ENCODE assay signal across 23 mouse cellular contexts in genomic region chr10:117126233-117126632, GRCm38 (mm10). TPM values are rescaled to one million over a fixed set of nuclear protein-coding genes. Genes with fewer than 3 reads are reported as not detected.
A peak's percentile ranks its signal among the peaks of the same experiment; 100 is the strongest.
DNase-seq lines count a peak whose midpoint lies in the region; ATAC-seq and TF ChIP-seq lines count a peak whose summit lies in the region.
"Had no signal": no experiment of that assay in that cellular context is flagged by ENCODE, and none has a peak within 500 bp of the region (broad histone marks: within the 10 kb centered on the region; RNA-seq: fewer than 3 reads in every experiment).

No protein-coding gene starts in this region.

- H3K9ac ChIP-seq in heart, embryonic 15.5 days, result no peak overlapping the region
- H3K9ac ChIP-seq in liver, embryonic 15.5 days, result no peak overlapping the region; the same call in 1 of the 2 replicates
- H3K9ac ChIP-seq in liver, embryonic 12.5 days, result no peak overlapping the region
- H3K9ac ChIP-seq: hindbrain, embryonic 12.5 days; lung, embryonic 14.5 days; midbrain, embryonic 13.5 days had no signal

- no peak for DNase-seq in gastrocnemius, adult 2 months
- DNase-seq in gastrocnemius, adult 8-10 months (ENCODE audit: low spot score in 2 of 2), result no peak
- DNase-seq in heart, postnatal 4 days, result no peak
- DNase-seq in left cerebral cortex, postnatal 4 days, result no peak
- DNase-seq: cerebellum, adult 18-20 months; cerebellum, postnatal 25 days; gastrocnemius, postnatal 10 days; kidney, postnatal 14 days; layer of hippocampus, postnatal 36 days; lung, embryonic 14.5 days; lung, postnatal 36 days; right cerebral cortex, adult 18-20 months had no signal

- H3K36me3 ChIP-seq in heart, embryonic 15.5 days, result no peaks in the 10 kb centered on the region; the same call in 1 of the 2 replicates
- H3K36me3 ChIP-seq in liver, embryonic 15.5 days (replicated peaks), result peaks cover 25% of the 10 kb centered on the region
- H3K36me3 ChIP-seq in liver, embryonic 12.5 days, result peaks cover 24% of the 10 kb centered on the region
- H3K36me3 ChIP-seq: hindbrain, embryonic 12.5 days; midbrain, embryonic 13.5 days had no signal

- no peak overlapping the region; the same call in 1 of the 2 replicates for H3K4me2 ChIP-seq in heart, embryonic 15.5 days
- no peak overlapping the region for H3K4me2 ChIP-seq in liver, embryonic 15.5 days
- no peak overlapping the region for H3K4me2 ChIP-seq in liver, embryonic 12.5 days
- H3K4me2 ChIP-seq: hindbrain, embryonic 12.5 days; lung, embryonic 14.5 days; midbrain, embryonic 13.5 days had no signal

- peak overlapping the region; percentile 16; the same call in 1 of the 2 replicates for H3K27ac ChIP-seq in gastrocnemius, adult 2 months
- peak overlapping the region; percentile 90 for H3K27ac ChIP-seq in heart, embryonic 15.5 days
- 0 out of 2 replicates have a peak overlapping the region, but pooled peaks have one; percentile 26 for H3K27ac ChIP-seq in liver, embryonic 15.5 days (replicated peaks)
- H3K27ac ChIP-seq in liver, embryonic 12.5 days, result no peak overlapping the region
- H3K27ac ChIP-seq: embryonic facial prominence, embryonic 10.5 days; hindbrain, embryonic 12.5 days; layer of hippocampus, adult 2 months; midbrain, embryonic 13.5 days; stomach, postnatal 0 days had no signal

- no peak for TF ChIP-seq CTCF in gastrocnemius, adult 2 months (IDR thresholded peaks at IDR 0.05)

- intact Hi-C loops in gastrocnemius, adult 2 months (cut with DNase I), result no loop called here
- intact Hi-C loops in left cerebral cortex, postnatal 4 days (cut with DNase I), result no loop called here

- ATAC-seq in heart, embryonic 15.5 days (replicated peaks; ENCODE audit: insufficient number of reproducible peaks, insufficient read depth, low FRiP score, low read depth), result 0 out of 2 replicates have a peak, but pooled peaks have one; percentile 2
- ATAC-seq in liver, embryonic 15.5 days (ENCODE audit: insufficient read depth), result no peak
- ATAC-seq in liver, embryonic 12.5 days, result no peak
- ATAC-seq in megakaryocyte, adult 5-6 weeks (ENCODE audit: poor library complexity, severe bottlenecking), result peak; percentile 48
- ATAC-seq: activated CD4-positive, CD25-positive, alpha-beta regulatory T cell, adult 4 months; midbrain, embryonic 13.5 days had no signal

- H3K27me3 ChIP-seq in heart, embryonic 15.5 days, result no peaks in the 10 kb centered on the region
- no peaks in the 10 kb centered on the region for H3K27me3 ChIP-seq in liver, embryonic 15.5 days
- no peaks in the 10 kb centered on the region for H3K27me3 ChIP-seq in liver, embryonic 12.5 days (replicated peaks)
- H3K27me3 ChIP-seq: hindbrain, embryonic 12.5 days; midbrain, embryonic 13.5 days had no signal

- WGBS in heart, embryonic 15.5 days, result 54% methylated on average over 4 of the region's 4 CpGs
- WGBS in liver, embryonic 15.5 days (ENCODE audit: insufficient replicate concordance), result 61% methylated on average over 4 of the region's 4 CpGs
- WGBS in liver, embryonic 12.5 days (ENCODE audit: insufficient replicate concordance), result 75% methylated on average over 4 of the region's 4 CpGs

- H3K4me1 ChIP-seq in heart, embryonic 15.5 days (replicated peaks), result peaks cover 31% of the 10 kb centered on the region
- peaks cover 61% of the 10 kb centered on the region for H3K4me1 ChIP-seq in liver, embryonic 15.5 days (replicated peaks)
- peaks cover 73% of the 10 kb centered on the region for H3K4me1 ChIP-seq in liver, embryonic 12.5 days

- no peak overlapping the region for H3K4me3 ChIP-seq in gastrocnemius, adult 2 months
- no peak overlapping the region for H3K4me3 ChIP-seq in heart, embryonic 15.5 days
- H3K4me3 ChIP-seq in liver, embryonic 15.5 days (replicated peaks), result no peak overlapping the region
- no peak overlapping the region for H3K4me3 ChIP-seq in liver, embryonic 12.5 days
- H3K4me3 ChIP-seq: embryonic facial prominence, embryonic 10.5 days; hindbrain, embryonic 12.5 days; layer of hippocampus, adult 2 months; midbrain, embryonic 13.5 days had no signal

- no peaks in the 10 kb centered on the region for H3K9me3 ChIP-seq in heart, embryonic 15.5 days (replicated peaks)
- no peaks in the 10 kb centered on the region for H3K9me3 ChIP-seq in liver, embryonic 15.5 days (replicated peaks)
- H3K9me3 ChIP-seq in liver, embryonic 12.5 days (replicated peaks), result no peaks in the 10 kb centered on the region
- H3K9me3 ChIP-seq: embryonic facial prominence, embryonic 10.5 days; G1E; hindbrain, embryonic 12.5 days; midbrain, embryonic 13.5 days had no signal

RNA-seq across cellular contexts. Expression of gene Frs2, which starts 22.1 kb away (rescaled TPM):
- total RNA-seq in gastrocnemius, adult 2 months (2021), result 10 to 100 TPM in 1 of 2 experiments, 1 to 10 TPM in 1; 8.1 to 11.5 TPM
- total RNA-seq in gastrocnemius, adult 8-10 months (2022), result 10 to 100 TPM in 1 of 4 experiments, 1 to 10 TPM in 3; 8.9 to 10.1 (median 9.4) TPM
- 14.8 and 14.9 TPM in 2 replicates for polyA plus RNA-seq in heart, embryonic 15.5 days (2015; fragmentation: Nextera tagmentation; extraction: Ambion mirVana)
- 10 to 100 TPM; 23.5 to 25.6 TPM for total RNA-seq in heart, postnatal 4 days (2021)
- polyA plus RNA-seq in liver, embryonic 15.5 days (2015; fragmentation: Nextera tagmentation; extraction: Ambion mirVana), result 6.9 and 7.5 TPM in 2 replicates
- polyA plus RNA-seq in liver, embryonic 12.5 days (2016; fragmentation: Nextera tagmentation; extraction: Ambion mirVana), result 11.3 and 13.3 TPM in 2 replicates
- 22.9 and 25.0 TPM in 2 replicates for total RNA-seq in megakaryocyte, adult 5-6 weeks (2015)
- total RNA-seq in megakaryocyte, adult 5-6 weeks (2017), result 9.8 and 10.5 TPM in 2 replicates
- 10 to 100 TPM; 30.6 to 32.0 TPM for total RNA-seq in left cerebral cortex, postnatal 4 days (2021)

Comparison
In these comparisons a context has a peak if more than half of its experiments do, and no peak if none do; other contexts are left out.
1. ATAC-seq: peak in heart, embryonic 15.5 days (single experiment) and megakaryocyte, adult 5-6 weeks (single experiment); none in liver, embryonic 15.5 days (single experiment) and liver, embryonic 12.5 days (single experiment).